Comparison of ENCODE assay signal across 17 mouse cellular contexts in the genomic region with DNA sequence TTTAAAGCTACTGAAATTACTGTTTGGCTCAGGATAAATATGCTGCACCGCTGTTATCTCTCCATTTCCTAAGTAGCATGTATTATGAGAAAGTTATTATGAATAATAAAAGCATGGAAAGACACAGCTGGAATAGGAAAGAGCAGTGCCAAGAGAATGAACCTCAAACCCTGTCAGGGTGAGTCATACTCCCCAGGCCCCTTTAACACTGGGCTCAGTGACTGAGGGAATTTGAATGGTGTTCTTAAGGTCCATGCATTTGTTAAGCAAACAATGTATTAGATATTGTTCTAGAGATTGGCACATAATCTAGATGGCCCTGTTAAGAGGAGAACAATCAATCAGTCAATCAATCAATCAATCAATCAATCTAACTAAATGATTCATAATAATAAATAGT.
"Had no signal": no experiment of that assay in that cellular context is flagged by ENCODE, and none has a peak within 500 bp of the region (broad histone marks: within the 10 kb centered on the region; RNA-seq: fewer than 3 reads in every experiment).

No protein-coding gene starts in this region.

- H3K9ac ChIP-seq: liver, embryonic 12.5 days; liver, embryonic 14.5 days; lung, embryonic 15.5 days; neural tube, embryonic 12.5 days; stomach, embryonic 15.5 days had no signal

- DNase-seq: lung, adult 2 months; lung, postnatal 14 days; lung, postnatal 36 days; right cerebral cortex, postnatal 14 days; thymus, adult 2 months; thymus, postnatal 25 days; thymus, postnatal 4 days had no signal

- H3K27me3 ChIP-seq: liver, embryonic 12.5 days; lung, embryonic 15.5 days; megakaryocyte, embryonic 14.5 days; neural tube, embryonic 12.5 days; stomach, embryonic 15.5 days had no signal

- H3K4me1 ChIP-seq: liver, embryonic 12.5 days; lung, embryonic 15.5 days; megakaryocyte, embryonic 14.5 days; neural tube, embryonic 12.5 days; stomach, embryonic 15.5 days had no signal

- H3K36me3 ChIP-seq: liver, embryonic 12.5 days; lung, embryonic 15.5 days; neural tube, embryonic 12.5 days; stomach, embryonic 15.5 days had no signal

- ATAC-seq: liver, embryonic 12.5 days; lung, postnatal 0 days; midbrain, embryonic 16.5 days had no signal

- H3K27ac ChIP-seq: liver, embryonic 12.5 days; liver, embryonic 14.5 days; lung, embryonic 15.5 days; macrophage; neural tube, embryonic 12.5 days; stomach, embryonic 15.5 days; stomach, postnatal 0 days had no signal

- H3K9me3 ChIP-seq: liver, embryonic 12.5 days; lung, embryonic 15.5 days; neural tube, embryonic 12.5 days; stomach, embryonic 15.5 days had no signal

- H3K4me2 ChIP-seq: liver, embryonic 12.5 days; lung, embryonic 15.5 days; neural tube, embryonic 12.5 days; stomach, embryonic 15.5 days had no signal

- H3K4me3 ChIP-seq: liver, embryonic 12.5 days; lung, embryonic 15.5 days; megakaryocyte, embryonic 14.5 days; neural tube, embryonic 12.5 days; stomach, embryonic 15.5 days had no signal
